Mouse (Mus musculus): ENCODE results near the gene Maats1.

DNA sequence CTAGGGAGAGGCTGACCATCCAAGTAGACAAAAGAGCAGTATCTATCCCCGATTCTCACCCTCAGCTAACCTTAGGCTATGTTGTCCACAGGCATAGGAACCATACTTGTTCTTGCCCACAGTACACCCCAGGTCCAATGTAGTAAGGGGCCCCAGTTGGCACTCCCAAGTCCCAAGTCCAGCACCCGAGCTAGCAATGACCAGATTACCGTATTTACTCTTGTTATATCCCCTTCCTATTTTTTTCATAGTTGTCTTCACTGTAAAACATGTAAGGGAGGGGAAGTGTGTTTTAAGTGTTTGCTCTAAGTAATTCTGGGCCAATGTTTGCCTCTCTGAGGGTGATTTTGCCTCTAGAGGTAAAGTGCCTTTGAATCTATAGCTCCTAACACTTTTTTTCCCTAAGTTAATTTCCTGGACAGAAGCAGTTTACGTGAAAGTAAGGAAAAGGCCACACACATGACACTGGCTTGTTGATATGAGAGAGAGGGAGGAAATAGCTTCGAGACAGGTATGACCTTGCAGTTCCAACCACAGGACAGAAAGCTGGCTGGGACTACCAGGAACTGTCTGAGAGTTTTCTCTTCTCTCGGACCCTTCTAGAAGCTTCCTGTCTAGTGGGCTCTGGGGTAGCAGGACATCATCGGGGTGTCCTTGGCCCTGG is 47.1 kb downstream of the Maats1 start, which contains the start of gene Nr1i2:
- TF ChIP-seq POLR2A (IDR thresholded peaks at IDR 0.05; ENCODE audit: extremely low read depth, insufficient read depth, low read length) (no peak), CTCF (IDR thresholded peaks at IDR 0.05; ENCODE audit: extremely low read depth, insufficient read depth, low read length) (no peak)
